Mouse (Mus musculus) central nervous system, embryonic 18 days (tissue): ENCODE measurements around the gene Tmem141. TPM values are rescaled to one million over a fixed set of nuclear protein-coding genes. Genes with fewer than 3 reads are reported as not detected.

Source experiments
- polyA plus RNA-seq: library from polyadenylated mRNA; depleted of rRNA; stranded (reverse); fragments of >200 nt; gene quantifications from 2 replicates; pipeline ENCODE4 v1.2.3, GENCODE M21; 2012; rRNA removed

The Tmem141 gene
- 47.6 and 54.3 TPM in 2 replicates for polyA plus RNA-seq

GRCm38 (mm10) chr2:25621229-25622200 is at the start of gene Tmem141:
Gene Tmem141, minus strand, starts transcription at chr2:25622005.

GRCm38 (mm10) chr2:25657652-25658051 is 35.8 kb upstream of the Tmem141 start, which contains the start of gene Lcn5:
Gene Lcn5, plus strand, starts transcription at chr2:25657952.

DNA sequence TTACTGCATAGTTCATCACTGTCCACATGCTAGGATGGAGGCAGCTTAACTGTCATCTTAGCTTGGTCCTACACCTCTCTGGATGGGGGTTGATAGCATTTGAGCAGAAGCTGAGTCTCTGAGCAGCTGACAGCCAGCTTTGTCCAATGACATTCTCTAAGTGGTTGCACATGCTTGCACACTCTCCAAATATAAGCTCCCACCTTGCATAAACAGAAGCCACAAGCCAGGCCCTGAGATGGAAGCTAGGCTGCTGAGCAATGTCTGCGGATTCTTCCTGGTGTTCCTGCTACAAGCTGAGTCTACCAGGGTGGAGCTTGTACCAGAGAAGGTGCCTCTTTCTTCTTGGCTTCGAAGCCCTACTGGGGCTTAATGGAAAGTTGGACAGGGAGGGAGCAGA is 31.1 kb upstream of the Tmem141 start, which contains the start of gene Lcn8:
Gene Lcn8, plus strand, starts transcription at position 219 of the 400 bp plus-strand sequence.

DNA sequence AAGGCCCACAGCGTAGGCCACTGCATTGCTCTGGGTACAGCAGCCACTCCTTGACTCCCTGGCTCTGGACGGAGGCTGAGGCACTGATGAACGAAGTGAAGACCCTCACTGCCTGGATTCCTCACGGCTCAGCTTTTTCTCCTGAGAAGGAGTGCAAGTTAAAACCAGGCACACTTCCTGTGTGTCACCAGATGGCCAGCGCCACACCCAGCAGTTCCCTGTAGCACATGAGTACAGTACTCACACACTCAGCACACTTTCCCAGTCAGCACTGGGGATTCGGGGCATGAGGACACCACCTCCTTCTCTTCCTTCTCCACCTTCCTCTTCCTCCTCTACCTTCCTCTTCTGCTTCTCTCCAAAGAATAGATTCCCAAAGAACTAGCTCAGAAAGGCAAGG is 6.0 kb upstream of the Tmem141 start, which contains the start of gene Fcna:
Gene Fcna, minus strand, starts transcription at position 220 of the 400 bp plus-strand sequence.

DNA sequence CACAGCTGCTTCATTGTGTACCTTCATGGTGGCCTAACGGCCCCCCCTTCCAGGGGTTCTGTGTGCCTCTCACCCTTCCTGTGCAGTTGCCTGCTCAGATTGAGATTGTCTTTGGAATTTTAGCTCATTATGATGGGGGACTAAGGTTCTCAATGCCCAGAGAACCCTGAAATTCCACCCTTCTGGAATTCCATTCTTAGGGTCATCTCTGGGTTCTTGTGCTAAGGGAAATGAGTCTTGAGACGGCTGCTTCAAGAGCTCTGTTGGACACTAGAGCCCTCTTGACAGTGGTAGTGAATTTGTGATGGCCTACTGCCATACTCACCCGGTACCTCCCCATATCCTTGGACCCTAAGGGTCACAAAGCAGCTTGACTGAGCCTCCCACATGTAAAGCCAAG is 4.2 kb downstream of the Tmem141 start, which contains the start of gene Ccdc183:
Gene Ccdc183, minus strand, starts transcription at position 101 of the 400 bp plus-strand sequence.

DNA sequence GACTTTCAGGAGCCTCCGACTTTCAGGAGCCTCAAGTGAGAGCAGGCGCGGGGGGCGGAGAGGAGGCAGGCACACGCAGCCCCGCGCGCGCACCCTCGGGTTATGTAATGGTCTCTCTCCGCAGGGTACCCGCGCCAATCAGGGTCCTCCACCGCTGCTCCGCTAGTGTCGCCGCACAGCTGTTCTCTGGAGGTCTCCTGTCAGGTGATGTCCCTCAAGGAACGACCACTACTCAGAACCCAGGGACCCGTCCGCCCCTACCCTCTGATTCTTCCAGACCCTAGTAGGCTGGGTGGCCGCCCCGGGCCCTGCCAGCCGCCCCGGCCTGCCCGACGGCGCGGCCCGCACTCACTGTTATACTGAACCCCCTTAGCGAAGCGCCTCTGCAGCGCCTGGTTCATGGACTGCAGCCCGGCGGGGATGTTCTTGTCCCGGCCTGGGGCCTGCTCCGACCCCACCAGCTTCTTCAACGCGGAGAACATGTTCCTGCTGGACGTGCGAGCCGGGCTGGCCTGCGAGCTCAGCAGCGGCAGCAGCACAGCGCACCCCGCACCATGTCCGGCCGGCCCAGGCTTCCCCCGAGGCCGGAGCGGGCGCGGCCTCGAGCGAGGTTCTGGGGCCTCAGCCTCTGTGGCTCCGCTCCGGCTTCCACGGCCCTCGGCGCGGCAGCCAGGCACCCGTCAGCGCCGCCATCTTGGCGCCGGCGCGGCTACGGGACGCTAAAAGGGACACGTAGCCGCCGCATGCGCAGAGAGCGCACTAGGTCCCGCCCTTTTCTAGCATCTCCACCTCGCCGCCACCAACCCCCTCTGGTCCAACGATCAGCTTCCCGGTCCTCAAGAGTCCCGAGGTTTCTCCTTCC is 13.8 kb downstream of the Tmem141 start, which contains the start of gene Rabl6:
Gene Rabl6, minus strand, starts transcription at position 761 of the 862 bp plus-strand sequence.

GRCm38 (mm10) chr2:25581294-25581864 is 40.4 kb downstream of the Tmem141 start, which contains the start of gene Ajm1:
Gene Ajm1, minus strand, starts transcription at chr2:25581757.

DNA sequence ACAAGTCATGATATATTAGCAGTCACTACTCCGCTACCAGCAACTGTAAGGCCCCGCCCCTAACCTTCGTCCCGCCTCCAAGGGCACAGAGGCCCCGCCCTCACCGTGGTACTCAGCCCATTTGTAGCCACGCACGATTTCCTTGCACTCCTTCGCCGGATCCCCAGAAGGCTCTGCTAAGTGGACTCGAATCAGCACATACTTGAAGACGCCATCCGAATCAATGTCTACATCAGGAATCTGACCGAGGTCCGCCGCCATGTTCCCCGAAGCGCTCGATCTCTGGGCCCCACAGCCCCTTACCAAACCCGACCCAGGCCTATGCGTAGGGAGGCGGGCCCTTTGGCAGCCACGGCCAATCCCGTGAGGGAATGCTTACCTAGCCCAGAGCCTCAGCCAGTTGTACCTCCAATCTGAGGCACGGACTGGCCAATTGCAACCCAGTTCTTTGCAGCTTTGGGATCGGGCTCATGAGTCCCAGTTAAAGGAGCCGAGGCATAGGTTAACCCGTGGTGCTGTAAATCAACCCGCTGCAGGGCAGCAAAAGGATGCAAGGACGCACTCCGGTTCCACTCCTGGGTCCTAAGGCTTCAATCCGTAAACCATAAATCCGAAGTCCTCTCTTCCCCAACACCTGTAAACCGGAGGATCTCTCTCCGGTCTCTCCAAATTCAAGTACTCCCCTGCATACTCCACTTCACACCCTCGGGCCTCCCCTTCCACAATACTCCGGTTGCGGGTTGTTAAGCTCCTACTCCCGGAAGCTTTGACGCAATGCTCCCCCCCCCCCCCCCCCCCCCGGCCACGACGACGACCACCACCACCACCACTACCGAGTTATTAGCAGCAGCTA is 47.0 kb downstream of the Tmem141 start, which contains the start of the genes Mamdc4 and Phpt1:
Gene Mamdc4, minus strand, starts transcription at position 267 of the 853 bp plus-strand sequence.
Gene Phpt1, minus strand, starts transcription at position 646 of the 853 bp plus-strand sequence.

Other genes starting within 250 kb of the Tmem141 start
- 16.3 and 17.1 TPM in 2 replicates for gene Sapcd2, start 249.7 kb downstream of the Tmem141 start, polyA plus RNA-seq
- gene Entpd2, start 226.1 kb downstream of the Tmem141 start, polyA plus RNA-seq = 9.8 and 11.4 TPM in 2 replicates
- 549 and 616 TPM in 2 replicates for gene Npdc1, start 222.7 kb downstream of the Tmem141 start, polyA plus RNA-seq
- gene Fut7, start 198.7 kb downstream of the Tmem141 start, polyA plus RNA-seq = 0.20 and 0.26 TPM in 2 replicates
- 42.3 and 48.1 TPM in 2 replicates for gene Abca2, start 193.3 kb downstream of the Tmem141 start, polyA plus RNA-seq
- gene Clic3, start 165.2 kb downstream of the Tmem141 start, polyA plus RNA-seq = 0.82 and 3.4 TPM in 2 replicates
- gene Paxx, start 160.9 kb downstream of the Tmem141 start, polyA plus RNA-seq = 155 and 156 TPM in 2 replicates
- gene Ptgds, start 152.0 kb downstream of the Tmem141 start, polyA plus RNA-seq = 539 and 800 TPM in 2 replicates
- gene Lcn12, start 128.1 kb downstream of the Tmem141 start, polyA plus RNA-seq = not detected in 2 replicates
- 30.0 and 36.6 TPM in 2 replicates for gene Fbxw5, start 121.3 kb downstream of the Tmem141 start, polyA plus RNA-seq
- 2.5 and 4.0 TPM in 2 replicates for gene C8g, start 120.3 kb downstream of the Tmem141 start, polyA plus RNA-seq
- 9.5 and 10.1 TPM in 2 replicates for gene Traf2, start 75.1 kb downstream of the Tmem141 start, polyA plus RNA-seq
- gene Edf1, start 64.2 kb downstream of the Tmem141 start, polyA plus RNA-seq = 200 and 205 TPM in 2 replicates
- gene Mamdc4, start 47.2 kb downstream of the Tmem141 start, polyA plus RNA-seq = 2.7 and 2.8 TPM in 2 replicates
- gene Phpt1, start 46.8 kb downstream of the Tmem141 start, polyA plus RNA-seq = 149 and 150 TPM in 2 replicates
- 32.4 and 41.2 TPM in 2 replicates for gene Ajm1, start 40.2 kb downstream of the Tmem141 start, polyA plus RNA-seq
- 79.9 and 82.9 TPM in 2 replicates for gene Rabl6, start 13.5 kb downstream of the Tmem141 start, polyA plus RNA-seq
- 0.04 TPM in 1 of 2 replicates, not detected in the other for gene Ccdc183, start 4.3 kb downstream of the Tmem141 start, polyA plus RNA-seq
- 1.3 and 2.2 TPM in 2 replicates for gene Fcna, start 6.0 kb upstream of the Tmem141 start, polyA plus RNA-seq
- not detected in 2 replicates for gene Lcn8, start 31.1 kb upstream of the Tmem141 start, polyA plus RNA-seq
- not detected in 2 replicates for gene Lcn5, start 35.9 kb upstream of the Tmem141 start, polyA plus RNA-seq
- not detected in 2 replicates for gene Lcn6, start 54.8 kb upstream of the Tmem141 start, polyA plus RNA-seq
- not detected in 2 replicates for gene Lcn10, start 60.7 kb upstream of the Tmem141 start, polyA plus RNA-seq
- gene Obp2a, start 78.0 kb upstream of the Tmem141 start, polyA plus RNA-seq = not detected in 2 replicates
- gene Bmyc, start 84.7 kb upstream of the Tmem141 start, polyA plus RNA-seq = 64.8 and 76.6 TPM in 2 replicates
- not detected in 2 replicates for gene Obp2b, start 115.0 kb upstream of the Tmem141 start, polyA plus RNA-seq
- not detected in 2 replicates for gene Lcn3, start 143.6 kb upstream of the Tmem141 start, polyA plus RNA-seq
- not detected in 2 replicates for gene Lcn11, start 155.0 kb upstream of the Tmem141 start, polyA plus RNA-seq
- gene Gm13539, start 160.3 kb upstream of the Tmem141 start, polyA plus RNA-seq = not detected in 2 replicates
- not detected in 2 replicates for gene Glt6d1, start 193.8 kb upstream of the Tmem141 start, polyA plus RNA-seq
- gene Lcn9, start 201.1 kb upstream of the Tmem141 start, polyA plus RNA-seq = not detected in 2 replicates
- 0.05 TPM in 1 of 2 replicates, not detected in the other for gene Sohlh1, start 225.2 kb upstream of the Tmem141 start, polyA plus RNA-seq
- 90.7 and 96.1 TPM in 2 replicates for gene Kcnt1, start 241.7 kb upstream of the Tmem141 start, polyA plus RNA-seq